Mouse (Mus musculus): ENCODE measurements around the gene Gm11214. TPM values are rescaled to one million over a fixed set of nuclear protein-coding genes. Genes with fewer than 3 reads are reported as not detected.

Gene Gm11214
- polyA plus RNA-seq, 1 experiment from 2014 or later = not detected

- Histone ChIP-seq H3K27me3 (no peaks in the 10 kb centered on the region), H3K4me3 (no peak overlapping the region), H3K27ac (no peak overlapping the region), H3K4me1 (no peaks in the 10 kb centered on the region), H3K9me3 (no peaks in the 10 kb centered on the region), H3K36me3 (no peaks in the 10 kb centered on the region), H3K9ac (no peak overlapping the region), H3K4me2 (no peak overlapping the region)
- ATAC-seq (ENCODE audit: insufficient number of reproducible peaks, low FRiP score, low TSS enrichment, low read depth) = no peak
- 65% methylated on average over 1 of the region's 1 CpGs for WGBS
These were observed 8.8 kb downstream of the Gm11214 start for GRCm38 (mm10) chr4:63654381-63654780.

GRCm38 (mm10) chr4:63643956-63644726 lies 19.0 kb downstream of the Gm11214 start:
- no peaks in the 10 kb centered on the region for H3K27me3 ChIP-seq
- no peaks in the 10 kb centered on the region for H3K9me3 ChIP-seq
- ATAC-seq (ENCODE audit: insufficient number of reproducible peaks, low FRiP score, low TSS enrichment, low read depth) = no peak
- H3K4me1 ChIP-seq = no peaks in the 10 kb centered on the region
- no peaks in the 10 kb centered on the region for H3K36me3 ChIP-seq
- H3K27ac ChIP-seq = no peak overlapping the region
- no peak overlapping the region for H3K4me2 ChIP-seq
- no peak overlapping the region for H3K4me3 ChIP-seq
- H3K9ac ChIP-seq = no peak overlapping the region

GRCm38 (mm10) chr4:63639842-63640241 lies 23.3 kb downstream of the Gm11214 start:
- Histone ChIP-seq H3K4me2 (no peak overlapping the region), H3K36me3 (no peaks in the 10 kb centered on the region), H3K27me3 (no peaks in the 10 kb centered on the region), H3K9me3 (no peaks in the 10 kb centered on the region), H3K27ac (no peak overlapping the region), H3K4me1 (no peaks in the 10 kb centered on the region), H3K4me3 (no peak overlapping the region), H3K9ac (no peak overlapping the region)
- 75% methylated on average over 2 of the region's 2 CpGs for WGBS
- ATAC-seq (ENCODE audit: insufficient number of reproducible peaks, low FRiP score, low TSS enrichment, low read depth) = no peak

- H3K9ac ChIP-seq = no peak overlapping the region
- H3K4me1 ChIP-seq = no peaks in the 10 kb centered on the region
- no peak overlapping the region for H3K4me2 ChIP-seq
- no peak for ATAC-seq (ENCODE audit: insufficient number of reproducible peaks, low FRiP score, low TSS enrichment, low read depth)
- no peaks in the 10 kb centered on the region for H3K36me3 ChIP-seq
- no peaks in the 10 kb centered on the region for H3K9me3 ChIP-seq
- H3K27me3 ChIP-seq = no peaks in the 10 kb centered on the region
- H3K27ac ChIP-seq = no peak overlapping the region
- H3K4me3 ChIP-seq = no peak overlapping the region
- 21% methylated on average over 1 of the region's 1 CpGs for WGBS
These were observed 24.6 kb downstream of the Gm11214 start for GRCm38 (mm10) chr4:63638603-63639002.

- Histone ChIP-seq H3K27ac (no peak overlapping the region), H3K27me3 (no peaks in the 10 kb centered on the region), H3K36me3 (no peaks in the 10 kb centered on the region), H3K4me2 (no peak overlapping the region), H3K9me3 (no peaks in the 10 kb centered on the region), H3K4me1 (no peaks in the 10 kb centered on the region), H3K4me3 (no peak overlapping the region), H3K9ac (no peak overlapping the region)
- 77% methylated on average over 2 of the region's 2 CpGs for WGBS
- ATAC-seq (ENCODE audit: insufficient number of reproducible peaks, low FRiP score, low TSS enrichment, low read depth) = no peak
These were observed 30.0 kb downstream of the Gm11214 start for GRCm38 (mm10) chr4:63633181-63633580.

GRCm38 (mm10) chr4:63627111-63627510 lies 36.1 kb downstream of the Gm11214 start:
- Histone ChIP-seq H3K4me1 (no peaks in the 10 kb centered on the region), H3K36me3 (no peaks in the 10 kb centered on the region), H3K9me3 (no peaks in the 10 kb centered on the region), H3K4me3 (no peak overlapping the region), H3K27ac (no peak overlapping the region), H3K9ac (no peak overlapping the region), H3K4me2 (no peak overlapping the region), H3K27me3 (no peaks in the 10 kb centered on the region)
- WGBS = 64% methylated on average over 8 of the region's 8 CpGs
- ATAC-seq (ENCODE audit: insufficient number of reproducible peaks, low FRiP score, low TSS enrichment, low read depth) = no peak

- 24% methylated on average over 3 of the region's 3 CpGs for WGBS
- H3K27me3 ChIP-seq = no peaks in the 10 kb centered on the region
These were observed 37.6 kb downstream of the Gm11214 start for GRCm38 (mm10) chr4:63625563-63626080.

GRCm38 (mm10) chr4:63622378-63622835 lies 40.8 kb downstream of the Gm11214 start, which contains the start of gene Tex48:
Gene Tex48 (minus strand): TSS chr4:63622428.
- Histone ChIP-seq H3K9ac (no peak within 1 kb of the TSS), H3K4me1 (no peaks in the 10 kb centered on the region), H3K4me2 (no peak within 1 kb of the TSS), H3K27ac (no peak within 1 kb of the TSS), H3K36me3 (no peaks in the 10 kb centered on the region), H3K9me3 (no peaks in the 10 kb centered on the region), H3K27me3 (no peaks in the 10 kb centered on the region), H3K4me3 (no peak within 1 kb of the TSS)
- 53% methylated on average over 5 of the region's 5 CpGs for WGBS
- no peak for ATAC-seq (ENCODE audit: insufficient number of reproducible peaks, low FRiP score, low TSS enrichment, low read depth)

More at GRCm38 (mm10) chr4:63625563-63626080, 37.6 kb downstream of the Gm11214 start:
- no peak for ATAC-seq (ENCODE audit: insufficient number of reproducible peaks, low FRiP score, low TSS enrichment, low read depth)
- H3K9me3 ChIP-seq = no peaks in the 10 kb centered on the region
- H3K9ac ChIP-seq = no peak overlapping the region
- H3K27ac ChIP-seq = no peak overlapping the region
- no peaks in the 10 kb centered on the region for H3K4me1 ChIP-seq
- no peak overlapping the region for H3K4me2 ChIP-seq
- no peak overlapping the region for H3K4me3 ChIP-seq
- H3K36me3 ChIP-seq = no peaks in the 10 kb centered on the region

GRCm38 (mm10) chr4:63621861-63622260 lies 41.3 kb downstream of the Gm11214 start:
- H3K4me2 ChIP-seq = no peak overlapping the region
- H3K4me1 ChIP-seq = no peaks in the 10 kb centered on the region
- ATAC-seq (ENCODE audit: insufficient number of reproducible peaks, low FRiP score, low TSS enrichment, low read depth) = no peak
- 78% methylated on average over 2 of the region's 2 CpGs for WGBS
- no peaks in the 10 kb centered on the region for H3K9me3 ChIP-seq
- no peak overlapping the region for H3K4me3 ChIP-seq
- no peaks in the 10 kb centered on the region for H3K36me3 ChIP-seq
- H3K9ac ChIP-seq = no peak overlapping the region
- H3K27ac ChIP-seq = no peak overlapping the region
- no peaks in the 10 kb centered on the region for H3K27me3 ChIP-seq

Other genes with a start within 250 kb of the Gm11214 start
- gene Whrn, start 167.4 kb downstream of the Gm11214 start, polyA plus RNA-seq (2015; fragmentation: Nextera tagmentation; extraction: Ambion mirVana) = 3.6 and 4.8 TPM in 2 replicates
- 315 and 319 TPM in 2 replicates for gene Atp6v1g1, start 118.6 kb downstream of the Gm11214 start, polyA plus RNA-seq (2015; fragmentation: Nextera tagmentation; extraction: Ambion mirVana)
- 5.8 and 6.4 TPM in 2 replicates for gene Tmem268, start 104.6 kb downstream of the Gm11214 start, polyA plus RNA-seq (2015; fragmentation: Nextera tagmentation; extraction: Ambion mirVana)
- gene Gm11213, start 58.1 kb downstream of the Gm11214 start, polyA plus RNA-seq (2015; fragmentation: Nextera tagmentation; extraction: Ambion mirVana) = not detected in 2 replicates
- gene Tex48, start 41.0 kb downstream of the Gm11214 start, polyA plus RNA-seq (2015; fragmentation: Nextera tagmentation; extraction: Ambion mirVana) = not detected in 2 replicates
- gene Tnfsf15, start 81.7 kb upstream of the Gm11214 start, polyA plus RNA-seq (2015; fragmentation: Nextera tagmentation; extraction: Ambion mirVana) = 0.26 and 0.46 TPM in 2 replicates
- gene Tnfsf8, start 198.0 kb upstream of the Gm11214 start, polyA plus RNA-seq (2015; fragmentation: Nextera tagmentation; extraction: Ambion mirVana) = not detected in 2 replicates